Mouse (Mus musculus) brain, embryonic 14.5 days (tissue): ENCODE results near the gene Eml1. TPM values are rescaled to one million over a fixed set of nuclear protein-coding genes. Genes with fewer than 3 reads are reported as not detected.

Source experiments
- DNase-seq: peaks from one replicate; pipeline ENCODE4 v3.0.0-alpha.2; 2011; ENCODE audit warnings: low read depth
- CTCF ChIP-seq: fragments of 200-500 bp; IDR thresholded peaks from 2 replicates; pipeline ENCODE4 v1.5.1; 2012; ENCODE audit warnings: inconsistent platforms, mild to moderate bottlenecking, moderate library complexity, borderline replicate concordance; ENCODE audit not compliant: insufficient read depth, insufficient read length; ENCODE audit errors: extremely low read depth
- POLR2A ChIP-seq: fragments of 200-500 bp; IDR thresholded peaks from 2 replicates; pipeline ENCODE4 v1.6.1; 2012; ENCODE audit warnings: mild to moderate bottlenecking, inconsistent platforms, borderline replicate concordance; ENCODE audit not compliant: poor library complexity, insufficient read depth, insufficient read length, severe bottlenecking; ENCODE audit errors: extremely low read depth
- polyA plus RNA-seq: library from polyadenylated mRNA; depleted of rRNA; stranded (reverse); fragments of >200 nt; gene quantifications from 2 replicates; pipeline ENCODE4 v1.2.3, GENCODE M21; 2012

Eml1 gene
- polyA plus RNA-seq, 1 experiment = 45.6 TPM

- DNase-seq = peak; percentile 62
- no peak for TF ChIP-seq POLR2A
- no peak for TF ChIP-seq CTCF
Observed at GRCm38 (mm10) chr12:108410416-108411208, 39.9 kb downstream of the Eml1 start.

GRCm38 (mm10) chr12:108414932-108415331 is 44.2 kb downstream of the Eml1 start:
- DNase-seq = no peak
- TF ChIP-seq POLR2A (no peak), CTCF (no peak)

- no peak for TF ChIP-seq CTCF
- TF ChIP-seq POLR2A = no peak
- DNase-seq = no peak
Observed at GRCm38 (mm10) chr12:108419570-108419969, 48.8 kb downstream of the Eml1 start.

GRCm38 (mm10) chr12:108421477-108421876 is 50.7 kb downstream of the Eml1 start:
- TF ChIP-seq POLR2A = no peak
- TF ChIP-seq CTCF = no peak
- DNase-seq = no peak

GRCm38 (mm10) chr12:108422495-108422857 is 51.7 kb downstream of the Eml1 start:
- peak; percentile 83 for DNase-seq
- TF ChIP-seq CTCF (peak; percentile 54; the same call in 1 of the 2 replicates), POLR2A (no peak)

GRCm38 (mm10) chr12:108422858-108423631 is 52.3 kb downstream of the Eml1 start:
- TF ChIP-seq CTCF (peak; percentile 45; the same call in 1 of the 2 replicates), POLR2A (peak; percentile 73)
- DNase-seq = peak; percentile 92

- TF ChIP-seq POLR2A (no peak), CTCF (no peak)
- no peak for DNase-seq
Observed at GRCm38 (mm10) chr12:108430964-108431363, 60.2 kb downstream of the Eml1 start.

- TF ChIP-seq POLR2A (no peak), CTCF (no peak)
- DNase-seq = no peak
Observed at GRCm38 (mm10) chr12:108431714-108432113, 61.0 kb downstream of the Eml1 start.

GRCm38 (mm10) chr12:108432578-108432977 is 61.8 kb downstream of the Eml1 start:
- TF ChIP-seq CTCF (no peak), POLR2A (no peak)
- DNase-seq = peak; percentile 66

- no peak for TF ChIP-seq CTCF
- no peak for TF ChIP-seq POLR2A
- peak; percentile 82 for DNase-seq
Observed at GRCm38 (mm10) chr12:108433030-108433429, 62.3 kb downstream of the Eml1 start.

GRCm38 (mm10) chr12:108433498-108433897 is 62.7 kb downstream of the Eml1 start:
- TF ChIP-seq CTCF = no peak
- TF ChIP-seq POLR2A = no peak
- DNase-seq = no peak

- TF ChIP-seq POLR2A = no peak
- no peak for TF ChIP-seq CTCF
- DNase-seq = no peak
Observed at GRCm38 (mm10) chr12:108435444-108436015, 64.8 kb downstream of the Eml1 start.
